Mouse (Mus musculus): ENCODE data around the gene Rsrc2. TPM values are rescaled to one million over a fixed set of nuclear protein-coding genes. Genes with fewer than 3 reads are reported as not detected.

The Rsrc2 gene
- polyA plus RNA-seq, 1 experiment from 2014 or later = 138 TPM

DNA sequence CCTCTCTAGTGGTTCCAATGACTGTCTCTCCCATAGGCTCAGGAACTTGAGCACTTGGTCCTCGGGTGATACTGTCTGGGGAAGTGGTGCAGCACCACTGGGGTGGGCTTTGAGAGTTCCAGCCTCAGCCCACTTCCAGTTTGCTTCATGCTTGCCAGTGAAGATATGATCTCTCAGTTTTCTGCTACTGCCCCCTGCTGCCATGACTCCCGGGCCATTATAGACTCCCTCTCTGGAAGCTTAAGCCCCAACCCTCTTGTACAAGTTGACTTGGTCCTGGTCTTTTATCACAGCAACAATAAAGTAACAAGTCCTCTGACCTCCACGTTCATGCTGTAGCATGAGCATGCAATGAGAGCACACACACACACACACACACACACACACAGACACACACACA lies 70.1 kb downstream of the Rsrc2 start:
- POLR2A ChIA-PET = interaction anchor here (0.6 kb wide), 1 partner anchor 109 kb away, joined by 3 read pairs; no protein-coding TSS in a partner anchor
- no peak for TF ChIP-seq CTCF (IDR thresholded peaks at IDR 0.05)
- ATAC-seq (no peak), DNase-seq (ENCODE audit: low read depth, low spot score) (no peak)
- CTCF ChIA-PET = no interaction called here
- in situ Hi-C loops (cut with MboI; ENCODE audit: low pct_unique_long_range_greater_than_20kb) = no loop called here
- no peaks in the 10 kb centered on the region for H3K27me3 ChIP-seq

Other genes starting within 250 kb of the Rsrc2 start
- 0.22 TPM for gene B3gnt4, start 239.0 kb downstream of the Rsrc2 start, polyA plus RNA-seq (2021)
- gene Diablo, start 225.2 kb downstream of the Rsrc2 start, polyA plus RNA-seq (2021) = 58.4 TPM
- gene Gm49027, start 223.9 kb downstream of the Rsrc2 start, polyA plus RNA-seq (2021) = 0.37 TPM
- gene Vps33a, start 176.4 kb downstream of the Rsrc2 start, polyA plus RNA-seq (2021) = 30.9 TPM
- 51.3 TPM for gene Clip1, start 64.8 kb downstream of the Rsrc2 start, polyA plus RNA-seq (2021)
- gene Zcchc8, start 28.3 kb downstream of the Rsrc2 start, polyA plus RNA-seq (2021) = 75.4 TPM
- gene Kntc1, start 302 bp upstream of the Rsrc2 start, polyA plus RNA-seq (2021) = 25.5 TPM
- not detected for gene Hcar2, start 116.1 kb upstream of the Rsrc2 start, polyA plus RNA-seq (2021)
- gene Hcar1, start 130.6 kb upstream of the Rsrc2 start, polyA plus RNA-seq (2021) = not detected
- 117 TPM for gene Denr, start 157.8 kb upstream of the Rsrc2 start, polyA plus RNA-seq (2021)
- gene Gm43518, start 178.0 kb upstream of the Rsrc2 start, polyA plus RNA-seq (2021) = 0.68 TPM
- 6.7 TPM for gene Ccdc62, start 181.3 kb upstream of the Rsrc2 start, polyA plus RNA-seq (2021)
- gene Hip1r, start 224.2 kb upstream of the Rsrc2 start, polyA plus RNA-seq (2021) = 62.0 TPM

Data from Patski (cell line).